Mouse (Mus musculus) cortical plate, adult 2 months (tissue): ENCODE measurements around the gene Hist1h3i. TPM values are rescaled to one million over a fixed set of nuclear protein-coding genes. Genes with fewer than 3 reads are reported as not detected.
"Not testable (repeated sequence)": the region's sequence is repeated elsewhere in the genome, so short reads cannot be mapped to it uniquely, and the experiment has no call there.

Experiments used
- H3K27ac ChIP-seq: fragments of 200-500 bp; 2 replicates; pipeline ENCODE4 v1.5.1; 2012; ENCODE audit warnings: low read length, control low read depth, inconsistent platforms; ENCODE audit not compliant: insufficient read depth
- H3K4me1 ChIP-seq: fragments of 200-500 bp; 2 replicates; pipeline ENCODE4 v1.6.1; 2011; ENCODE audit warnings: low read length; ENCODE audit not compliant: control insufficient read depth, insufficient read depth
- H3K4me3 ChIP-seq: fragments of 200-500 bp; 2 replicates; pipeline ENCODE4 v1.5.1; 2011; ENCODE audit warnings: mild to moderate bottlenecking, low read length, control low read depth; ENCODE audit not compliant: insufficient read depth
- CTCF ChIP-seq: fragments of 200-500 bp; IDR thresholded peaks from 2 replicates; pipeline ENCODE4 v1.5.1; 2011; ENCODE audit warnings: mild to moderate bottlenecking, control low read depth, low read length; ENCODE audit not compliant: insufficient read depth; ENCODE audit errors: extremely low read depth
- POLR2A ChIP-seq: fragments of 200-500 bp; IDR thresholded peaks from 2 replicates; pipeline ENCODE4 v1.6.1; 2011; ENCODE audit warnings: mild to moderate bottlenecking, low read length, control low read depth; ENCODE audit not compliant: insufficient read depth; ENCODE audit errors: extremely low read depth
- polyA plus RNA-seq: library from polyadenylated mRNA; depleted of rRNA; stranded (reverse); fragments of >200 nt; gene quantifications from 2 replicates; pipeline ENCODE4 v1.2.3, GENCODE M21; 2012

Hist1h3i gene
- polyA plus RNA-seq, 1 experiment = 3.1 TPM

GRCm38 (mm10) chr13:21781639-21782038, 1.5 kb downstream of the Hist1h3i start:
- no peaks in the 10 kb centered on the region; the same call in 1 of the 2 replicates for H3K4me1 ChIP-seq
- no peak overlapping the region for H3K27ac ChIP-seq
- no peak for TF ChIP-seq CTCF
- no peak for TF ChIP-seq POLR2A
- H3K4me3 ChIP-seq = no peak overlapping the region

GRCm38 (mm10) chr13:21781021-21781555, 2.1 kb downstream of the Hist1h3i start:
- TF ChIP-seq CTCF = no peak
- TF ChIP-seq POLR2A = no peak
- Histone ChIP-seq H3K4me3 (no peak overlapping the region; the same call in 1 of the 2 replicates), H3K27ac (no peak overlapping the region), H3K4me1 (no peaks in the 10 kb centered on the region; the same call in 1 of the 2 replicates)

- Histone ChIP-seq H3K27ac (peak within 1 kb of the TSS; percentile 55), H3K4me3 (peak within 1 kb of the TSS; percentile 38), H3K4me1 (no peaks in the 10 kb centered on the region; the same call in 1 of the 2 replicates)
- no peak for TF ChIP-seq CTCF
- peak; percentile 45; the same call in 1 of the 2 replicates for TF ChIP-seq POLR2A
Measured at GRCm38 (mm10) chr13:21779767-21780731, 3.1 kb downstream of the Hist1h3i start, which contains the start of gene Hist1h1b. Gene Hist1h1b (minus strand): TSS chr13:21780625.

GRCm38 (mm10) chr13:21778814-21779766, 4.1 kb downstream of the Hist1h3i start:
- Histone ChIP-seq H3K4me1 (no peaks in the 10 kb centered on the region; the same call in 1 of the 2 replicates), H3K27ac (no peak overlapping the region), H3K4me3 (peak overlapping the region; percentile 38)
- TF ChIP-seq POLR2A (no peak), CTCF (no peak)

- Histone ChIP-seq H3K4me3 (no peak overlapping the region), H3K4me1 (no peaks in the 10 kb centered on the region), H3K27ac (no peak overlapping the region)
- TF ChIP-seq POLR2A (no peak), CTCF (no peak)
Measured at GRCm38 (mm10) chr13:21755707-21756106, 27.5 kb downstream of the Hist1h3i start.

- not testable (repeated sequence) for H3K4me1 ChIP-seq, H3K27ac ChIP-seq
- peak overlapping the region; percentile 56; the same call in 1 of the 2 replicates for H3K4me3 ChIP-seq
Measured at GRCm38 (mm10) chr13:21754294-21755001, 28.7 kb downstream of the Hist1h3i start.

GRCm38 (mm10) chr13:21753524-21754285, 29.5 kb downstream of the Hist1h3i start, which contains the start of the genes Hist1h2ak and Hist1h2bn:
Gene Hist1h2ak (minus strand): TSS chr13:21753827.
Gene Hist1h2bn (plus strand): TSS chr13:21754123.
- peak; percentile 83 for TF ChIP-seq POLR2A

GRCm38 (mm10) chr13:21753051-21753523, 30.1 kb downstream of the Hist1h3i start:
- peaks cover 2% of the 10 kb centered on the region; the same call in 1 of the 2 replicates for H3K4me1 ChIP-seq
- TF ChIP-seq CTCF (no peak), POLR2A (no peak)
- peak overlapping the region; percentile 88 for H3K27ac ChIP-seq
- peak overlapping the region; percentile 56 for H3K4me3 ChIP-seq

More at GRCm38 (mm10) chr13:21753524-21754285, 29.5 kb downstream of the Hist1h3i start, which contains the start of the genes Hist1h2ak and Hist1h2bn:
- H3K4me3 ChIP-seq = peak within 1 kb of the TSS; percentile 56
- not testable (repeated sequence) for H3K4me1 ChIP-seq
- peak within 1 kb of the TSS; percentile 88 for H3K27ac ChIP-seq
